Mouse (Mus musculus) embryonic facial prominence, embryonic 10.5 days (tissue): ENCODE measurements around the gene Mdfi. TPM values are rescaled to one million over a fixed set of nuclear protein-coding genes. Genes with fewer than 3 reads are reported as not detected.

ENCODE experiments used
- DNase-seq: peaks from one replicate; pipeline ENCODE4 v3.0.0-alpha.2; 2017; ENCODE audit warnings: low spot score
- H3K27ac ChIP-seq: fragments of 300-500 bp; sonication (generic); replicated peaks from 2 replicates; pipeline ENCODE4 v1.5.1; 2016; ENCODE audit warnings: mild to moderate bottlenecking
- H3K27me3 ChIP-seq: fragments of 300-500 bp; sonication (generic); replicated peaks from 2 replicates; pipeline ENCODE4 v1.6.1; 2016; ENCODE audit warnings: low read depth, mild to moderate bottlenecking; ENCODE audit not compliant: poor library complexity, severe bottlenecking
- H3K36me3 ChIP-seq: fragments of 300-500 bp; sonication (generic); replicated peaks from 2 replicates; pipeline ENCODE4 v1.6.1; 2016; ENCODE audit warnings: mild to moderate bottlenecking, moderate library complexity
- H3K4me1 ChIP-seq: fragments of 300-500 bp; sonication (generic); 2 replicates; pipeline ENCODE4 v1.6.1; 2016
- H3K4me3 ChIP-seq: fragments of 300-500 bp; sonication (generic); 2 replicates; pipeline ENCODE4 v1.5.1; 2016; ENCODE audit warnings: mild to moderate bottlenecking, moderate library complexity
- H3K9me3 ChIP-seq: fragments of 300-500 bp; sonication (generic); 2 replicates; pipeline ENCODE4 v1.6.1; 2016; ENCODE audit warnings: mild to moderate bottlenecking
- WGBS: fragments of 180-500 bp; shearing (Covaris S2); methylation state at CpG from one replicate; pipeline ENCODE4 v1.1.7; 2016; 5-methylcytosine and 5-hydroxymethylcytosine counted together
- polyA plus RNA-seq: library from polyadenylated mRNA; unstranded; fragments of >200 nt; fragmentation: Nextera tagmentation; extraction: Ambion mirVana; gene quantifications from 2 replicates; pipeline ENCODE4 v1.2.1, GENCODE M21; 2016

The Mdfi gene
- polyA plus RNA-seq, 1 experiment from 2014 or later: 25.1 TPM

GRCm38 (mm10) chr17:47841931-47842623 is 7.6 kb upstream of the Mdfi start:
- DNase-seq: no peak
- H3K36me3 ChIP-seq: no peaks in the 10 kb centered on the region
- no peak overlapping the region for H3K4me3 ChIP-seq
- 80% methylated on average over 19 of the region's 19 CpGs for WGBS
- H3K27ac ChIP-seq: no peak overlapping the region
- peaks cover 4% of the 10 kb centered on the region; the same call in 1 of the 2 replicates for H3K9me3 ChIP-seq
- peaks cover 18% of the 10 kb centered on the region for H3K4me1 ChIP-seq
- 0 out of 2 replicates have a peak, but pooled peaks cover 3% of the 10 kb centered on the region for H3K27me3 ChIP-seq

- 85% methylated on average over 8 of the region's 8 CpGs for WGBS
- H3K4me3 ChIP-seq: no peak overlapping the region
- no peak overlapping the region for H3K27ac ChIP-seq
- peaks cover 4% of the 10 kb centered on the region; the same call in 1 of the 2 replicates for H3K9me3 ChIP-seq
- no peaks in the 10 kb centered on the region for H3K36me3 ChIP-seq
- H3K27me3 ChIP-seq: 0 out of 2 replicates have a peak, but pooled peaks cover 3% of the 10 kb centered on the region
- peaks cover 18% of the 10 kb centered on the region for H3K4me1 ChIP-seq
- no peak for DNase-seq
These were observed 7.0 kb upstream of the Mdfi start for GRCm38 (mm10) chr17:47841521-47841920.

- peak; percentile 31 for DNase-seq
- H3K4me1 ChIP-seq: peaks cover 39% of the 10 kb centered on the region
- 52% methylated on average over 6 of the region's 6 CpGs for WGBS
- peaks cover 37% of the 10 kb centered on the region for H3K27me3 ChIP-seq
- no peak overlapping the region for H3K4me3 ChIP-seq
- 0 out of 2 replicates have a peak overlapping the region, but pooled peaks have one; percentile 31 for H3K27ac ChIP-seq
- H3K36me3 ChIP-seq: no peaks in the 10 kb centered on the region
- H3K9me3 ChIP-seq: no peaks in the 10 kb centered on the region
These were observed 3.3 kb upstream of the Mdfi start for GRCm38 (mm10) chr17:47837808-47838207.

GRCm38 (mm10) chr17:47833628-47834481 is 636 bp downstream of the Mdfi start:
- Histone ChIP-seq H3K27ac (peak overlapping the region; percentile 95), H3K9me3 (no peaks in the 10 kb centered on the region), H3K27me3 (peaks cover 42% of the 10 kb centered on the region), H3K4me1 (peaks cover 72% of the 10 kb centered on the region), H3K4me3 (peak overlapping the region; percentile 91), H3K36me3 (peaks cover 23% of the 10 kb centered on the region)
- WGBS: 1% methylated on average over 45 of the region's 45 CpGs
- peak; percentile 61 for DNase-seq

- Histone ChIP-seq H3K27ac (peak overlapping the region; percentile 95), H3K9me3 (no peaks in the 10 kb centered on the region), H3K36me3 (peaks cover 30% of the 10 kb centered on the region), H3K4me1 (peaks cover 76% of the 10 kb centered on the region), H3K27me3 (peaks cover 42% of the 10 kb centered on the region), H3K4me3 (peak overlapping the region; percentile 91)
- under 1% methylated on average over 44 of the region's 45 CpGs for WGBS
- DNase-seq: peak; percentile 92
These were observed 1.4 kb downstream of the Mdfi start for GRCm38 (mm10) chr17:47833029-47833627.

- H3K27me3 ChIP-seq: peaks cover 40% of the 10 kb centered on the region
- no peaks in the 10 kb centered on the region for H3K9me3 ChIP-seq
- WGBS: 3% methylated on average over 17 of the region's 17 CpGs
- H3K36me3 ChIP-seq: peaks cover 36% of the 10 kb centered on the region
- peak; percentile 64 for DNase-seq
- H3K27ac ChIP-seq: peak overlapping the region; percentile 95
- peak overlapping the region; percentile 91 for H3K4me3 ChIP-seq
- H3K4me1 ChIP-seq: peaks cover 70% of the 10 kb centered on the region
These were observed 1.9 kb downstream of the Mdfi start for GRCm38 (mm10) chr17:47832501-47833028.

GRCm38 (mm10) chr17:47831772-47832171 is 2.7 kb downstream of the Mdfi start:
- H3K4me1 ChIP-seq: peaks cover 67% of the 10 kb centered on the region
- peaks cover 38% of the 10 kb centered on the region for H3K27me3 ChIP-seq
- peak overlapping the region; percentile 95 for H3K27ac ChIP-seq
- H3K36me3 ChIP-seq: peaks cover 44% of the 10 kb centered on the region
- 23% methylated on average over 5 of the region's 5 CpGs for WGBS
- peaks cover 6% of the 10 kb centered on the region for H3K9me3 ChIP-seq
- no peak for DNase-seq
- peak overlapping the region; percentile 91 for H3K4me3 ChIP-seq

- 5% methylated on average over 9 of the region's 9 CpGs for WGBS
- peak; percentile 81 for DNase-seq
- H3K36me3 ChIP-seq: peaks cover 48% of the 10 kb centered on the region
- H3K4me3 ChIP-seq: peak overlapping the region; percentile 91
- peaks cover 7% of the 10 kb centered on the region for H3K9me3 ChIP-seq
- H3K27ac ChIP-seq: peak overlapping the region; percentile 95
- peaks cover 67% of the 10 kb centered on the region for H3K4me1 ChIP-seq
- peaks cover 36% of the 10 kb centered on the region for H3K27me3 ChIP-seq
These were observed 3.3 kb downstream of the Mdfi start for GRCm38 (mm10) chr17:47831161-47831560.

GRCm38 (mm10) chr17:47821339-47821738 is 13.2 kb downstream of the Mdfi start:
- Histone ChIP-seq H3K27me3 (no peaks in the 10 kb centered on the region), H3K36me3 (peaks cover 91% of the 10 kb centered on the region), H3K27ac (peak overlapping the region; percentile 74), H3K4me3 (no peak overlapping the region), H3K9me3 (no peaks in the 10 kb centered on the region), H3K4me1 (peaks cover 54% of the 10 kb centered on the region)
- 48% methylated on average over 8 of the region's 8 CpGs for WGBS
- DNase-seq: peak; percentile 44

GRCm38 (mm10) chr17:47818038-47818725 is 16.3 kb downstream of the Mdfi start:
- DNase-seq: no peak
- H3K36me3 ChIP-seq: peaks cover 89% of the 10 kb centered on the region
- H3K27me3 ChIP-seq: no peaks in the 10 kb centered on the region
- H3K9me3 ChIP-seq: no peaks in the 10 kb centered on the region
- 86% methylated on average over 13 of the region's 13 CpGs for WGBS
- H3K4me3 ChIP-seq: no peak overlapping the region
- H3K4me1 ChIP-seq: peaks cover 65% of the 10 kb centered on the region
- H3K27ac ChIP-seq: no peak overlapping the region

- Histone ChIP-seq H3K27me3 (no peaks in the 10 kb centered on the region), H3K4me3 (peak overlapping the region; percentile 24; the same call in 1 of the 2 replicates), H3K36me3 (peaks cover 64% of the 10 kb centered on the region), H3K4me1 (peaks cover 63% of the 10 kb centered on the region), H3K27ac (peak overlapping the region; percentile 80), H3K9me3 (no peaks in the 10 kb centered on the region)
- no peak for DNase-seq
- 47% methylated on average over 10 of the region's 10 CpGs for WGBS
These were observed 19.0 kb downstream of the Mdfi start for GRCm38 (mm10) chr17:47815446-47815845.
